Mouse (Mus musculus): ENCODE results near the gene Mars2. TPM values are rescaled to one million over a fixed set of nuclear protein-coding genes. Genes with fewer than 3 reads are reported as not detected.
A peak's percentile ranks its signal among the peaks of the same experiment; 100 is the strongest.

Gene Mars2
- total RNA-seq, 4 experiments from 2014 or later, result 8.3 to 9.0 (median 8.6) TPM

- DNase-seq (ENCODE audit: low spot score in 2 of 2), result no peak
Measured at GRCm38 (mm10) chr1:55221352-55221751, 15.6 kb upstream of the Mars2 start.

DNA sequence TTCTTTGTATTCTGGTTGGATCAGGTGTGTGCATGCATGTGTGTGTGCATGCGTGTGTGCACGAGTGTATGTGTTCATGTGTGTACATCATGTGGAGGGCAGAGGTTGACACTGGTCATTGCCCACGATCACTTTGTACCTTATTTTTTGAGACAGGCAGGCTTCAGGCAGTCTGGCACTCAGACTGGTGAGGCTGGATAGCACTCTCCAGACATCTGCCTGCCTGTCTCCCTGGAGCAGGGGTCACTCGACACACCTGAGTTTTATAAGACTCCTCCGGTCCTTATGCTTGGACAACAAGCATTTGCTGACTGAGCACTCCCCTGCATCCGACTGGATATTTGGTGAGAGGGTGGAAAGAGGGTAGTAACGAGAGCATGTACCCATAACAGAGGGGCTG, 14.0 kb upstream of the Mars2 start:
- no peak for DNase-seq (ENCODE audit: low spot score in 2 of 2)

DNA sequence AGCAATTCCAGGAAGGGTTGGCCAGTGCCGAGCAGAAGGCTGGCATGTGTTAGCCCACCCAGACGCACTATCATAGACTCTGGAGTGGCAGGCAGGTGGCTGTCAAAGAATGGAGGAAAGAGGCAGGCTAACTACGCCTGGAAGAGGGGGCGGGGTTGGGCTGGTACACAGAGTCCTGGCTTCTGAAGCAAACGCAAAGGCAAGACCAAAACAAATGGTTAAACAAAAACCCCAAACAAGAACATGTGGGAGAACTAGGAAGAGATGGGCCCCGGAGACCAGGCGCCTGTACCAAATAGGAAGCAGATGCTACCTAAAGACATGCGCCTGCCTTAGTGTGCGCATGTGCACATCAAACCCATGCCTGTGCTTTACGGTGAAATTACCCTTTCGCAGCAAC, 12.9 kb upstream of the Mars2 start:
- peak; percentile 22 to 39 for DNase-seq (ENCODE audit: low spot score in 2 of 2)

- DNase-seq (ENCODE audit: low spot score in 2 of 2), result peak; percentile 34 to 36
Measured at GRCm38 (mm10) chr1:55225398-55225797, 11.6 kb upstream of the Mars2 start.

- no peak for DNase-seq (ENCODE audit: low spot score in 2 of 2)
Measured at GRCm38 (mm10) chr1:55226011-55226857, 10.7 kb upstream of the Mars2 start, which contains the start of gene Rftn2. TSS of gene Rftn2 (minus strand) at chr1:55226782.

DNA sequence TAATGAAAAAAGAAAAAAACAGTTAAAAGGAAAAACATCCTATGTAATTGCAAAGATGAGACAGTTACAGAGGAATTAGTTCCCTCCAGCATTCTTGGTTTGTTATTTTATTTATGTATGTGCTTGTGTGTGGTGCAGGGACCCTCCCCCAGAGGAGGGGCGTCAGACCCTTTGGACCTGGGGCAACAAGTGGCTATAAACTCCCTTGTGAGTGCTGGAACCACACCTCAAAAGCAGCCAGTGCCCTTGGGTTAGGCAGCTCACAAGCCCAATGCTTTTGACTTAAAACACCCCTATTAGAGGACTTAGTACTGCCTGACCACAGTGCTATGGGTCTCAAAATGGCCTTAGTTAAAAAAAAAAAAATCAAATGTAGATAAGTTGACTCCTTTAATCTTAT, 9.6 kb upstream of the Mars2 start:
- no peak for DNase-seq (ENCODE audit: low spot score in 2 of 2)

GRCm38 (mm10) chr1:55228256-55228884, 8.6 kb upstream of the Mars2 start:
- DNase-seq (ENCODE audit: low spot score in 2 of 2), result no peak

- no peak for DNase-seq (ENCODE audit: low spot score in 2 of 2)
Measured at GRCm38 (mm10) chr1:55234910-55235520, 2.0 kb upstream of the Mars2 start.

GRCm38 (mm10) chr1:55236487-55236886, 490 bp upstream of the Mars2 start:
- DNase-seq (ENCODE audit: low spot score in 2 of 2), result no peak

DNA sequence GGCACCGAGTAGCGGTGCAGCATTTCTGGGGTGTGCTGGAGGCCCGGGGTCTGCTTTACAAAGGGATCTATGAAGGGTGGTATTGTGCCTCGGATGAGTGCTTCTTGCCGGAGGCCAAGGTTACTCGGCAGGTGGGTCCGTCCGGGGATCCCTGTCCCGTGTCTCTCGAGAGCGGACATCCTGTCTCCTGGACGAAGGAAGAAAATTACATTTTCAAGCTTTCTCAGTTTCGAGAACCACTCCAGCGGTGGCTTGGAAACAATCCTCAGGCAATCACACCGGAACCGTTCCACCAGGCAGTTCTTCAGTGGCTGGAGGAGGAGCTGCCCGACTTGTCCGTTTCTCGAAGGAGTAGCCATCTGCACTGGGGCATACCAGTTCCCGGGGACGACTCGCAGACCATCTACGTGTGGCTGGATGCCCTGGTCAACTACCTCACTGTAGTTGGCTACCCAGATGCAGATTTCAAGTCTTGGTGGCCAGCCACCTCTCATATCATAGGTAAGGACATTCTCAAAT, 725 bp downstream of the Mars2 start:
- no peak for DNase-seq (ENCODE audit: low spot score in 2 of 2)

DNA sequence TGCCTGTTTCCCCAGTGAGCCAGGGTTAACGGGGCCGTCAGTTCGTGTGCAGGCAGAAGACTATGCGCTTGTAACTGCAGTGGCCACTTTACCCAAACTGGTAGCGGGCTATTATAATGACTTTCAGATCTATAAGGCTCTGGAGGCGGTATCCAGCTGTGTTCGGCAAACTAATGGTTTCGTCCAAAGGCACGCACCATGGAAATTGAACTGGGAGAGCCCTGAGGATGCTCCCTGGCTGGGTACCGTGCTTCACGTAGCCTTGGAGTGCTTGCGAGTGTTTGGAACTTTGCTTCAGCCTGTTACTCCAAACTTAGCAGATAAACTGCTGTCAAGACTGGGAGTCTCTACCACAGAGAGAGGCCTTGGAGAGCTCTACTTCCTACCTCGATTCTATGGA, 1.5 kb downstream of the Mars2 start:
- DNase-seq (ENCODE audit: low spot score in 2 of 2), result no peak

GRCm38 (mm10) chr1:55239237-55239636, 2.3 kb downstream of the Mars2 start:
- DNase-seq (ENCODE audit: low spot score in 2 of 2), result no peak

DNA sequence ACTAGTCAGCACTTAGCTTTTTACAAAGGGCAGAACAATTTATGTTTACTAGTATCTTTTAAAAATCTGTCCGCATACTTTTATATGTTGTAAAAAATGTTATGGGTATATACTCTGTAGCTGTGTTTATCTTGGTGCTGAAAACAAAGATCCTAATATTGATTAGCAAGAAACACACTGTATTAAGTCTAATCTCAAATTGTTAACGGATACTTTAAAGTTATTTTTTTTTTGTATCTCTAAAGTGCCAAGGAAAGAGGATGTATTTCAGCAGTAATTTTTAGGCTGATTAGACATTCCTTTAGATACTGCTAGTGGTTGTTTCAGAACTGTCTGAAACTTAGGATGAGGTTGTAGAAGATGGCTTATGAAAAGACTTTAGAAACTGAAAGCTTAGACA, 9.4 kb downstream of the Mars2 start:
- no peak for DNase-seq (ENCODE audit: low spot score in 2 of 2)

- no peak for DNase-seq (ENCODE audit: low spot score in 2 of 2)
Measured at GRCm38 (mm10) chr1:55264385-55264784, 27.4 kb downstream of the Mars2 start.

DNA sequence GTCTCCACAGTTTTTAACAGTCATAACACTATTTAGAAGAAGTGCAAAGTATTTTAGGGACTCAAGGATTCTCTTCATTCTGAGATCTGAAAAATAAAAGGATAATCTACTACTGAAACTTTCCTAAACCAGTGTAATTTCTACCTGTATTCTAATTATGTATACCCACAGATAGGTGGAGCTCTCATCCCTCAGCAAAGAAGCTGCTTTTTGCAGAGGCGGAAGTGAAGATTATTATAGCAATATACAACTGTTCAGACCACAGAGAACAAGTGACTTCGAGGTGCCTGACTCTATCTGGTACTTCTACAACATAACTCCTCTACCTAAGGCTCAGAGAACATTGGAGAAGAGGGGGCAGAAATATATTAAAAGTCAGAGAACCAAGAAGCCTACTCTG, 28.5 kb downstream of the Mars2 start:
- DNase-seq (ENCODE audit: low spot score in 2 of 2), result no peak

DNA sequence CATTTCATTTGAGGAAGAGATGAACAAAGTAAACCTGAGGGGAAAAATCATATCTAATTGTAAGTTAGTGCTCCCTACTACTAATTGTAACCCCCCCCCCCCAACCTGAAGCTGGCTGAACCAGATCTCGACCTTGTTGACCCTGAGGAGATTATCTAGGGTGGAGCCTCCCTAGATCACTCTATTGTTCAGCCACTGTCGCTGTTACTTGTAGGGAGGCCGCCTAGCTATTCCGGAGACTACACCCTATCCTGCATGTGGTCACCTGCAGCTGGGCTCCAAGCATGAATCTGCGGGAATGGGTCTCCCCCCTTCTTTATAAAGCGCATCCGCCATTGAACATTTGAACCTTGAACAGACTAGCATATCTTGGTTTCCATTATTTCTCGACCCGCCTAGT, 42.1 kb downstream of the Mars2 start:
- DNase-seq (ENCODE audit: low spot score in 2 of 2), result no peak

Other genes starting within 250 kb of the Mars2 start
- gene Sf3b1, start 209.7 kb upstream of the Mars2 start, total RNA-seq (2022), result 100 to 1,000 TPM; 160 to 177 (median 169) TPM
- 10 to 100 TPM; 20.4 to 25.3 (median 23.6) TPM for gene Coq10b, start 184.4 kb upstream of the Mars2 start, total RNA-seq (2022)
- gene Hspe1, start 149.0 kb upstream of the Mars2 start, total RNA-seq (2022), result 100 to 1,000 TPM in 3 of 4 experiments, 10 to 100 TPM in 1; 89.1 to 123 (median 107) TPM
- 100 to 1,000 TPM; 155 to 181 (median 164) TPM for gene Hspd1, start 148.9 kb upstream of the Mars2 start, total RNA-seq (2022)
- gene Mob4, start 105.9 kb upstream of the Mars2 start, total RNA-seq (2022), result 10 to 100 TPM; 56.8 to 62.9 (median 58.1) TPM
- gene Rftn2, start 10.4 kb upstream of the Mars2 start, total RNA-seq (2022), result 10 to 100 TPM; 32.0 to 37.6 (median 32.9) TPM
- gene Boll, start 126.3 kb downstream of the Mars2 start, total RNA-seq (2022), result under 1 TPM in 3 of 4 experiments, not detected in 1; 0.45 to 0.77 (median 0.75) TPM
- 10 to 100 TPM; 28.0 to 32.5 (median 29.5) TPM for gene Plcl1, start 168.7 kb downstream of the Mars2 start, total RNA-seq (2022)